Mouse (Mus musculus): ENCODE results near the gene 1190002N15Rik.
A peak's percentile ranks its signal among the peaks of the same experiment; 100 is the strongest.

The 1190002N15Rik gene

DNA sequence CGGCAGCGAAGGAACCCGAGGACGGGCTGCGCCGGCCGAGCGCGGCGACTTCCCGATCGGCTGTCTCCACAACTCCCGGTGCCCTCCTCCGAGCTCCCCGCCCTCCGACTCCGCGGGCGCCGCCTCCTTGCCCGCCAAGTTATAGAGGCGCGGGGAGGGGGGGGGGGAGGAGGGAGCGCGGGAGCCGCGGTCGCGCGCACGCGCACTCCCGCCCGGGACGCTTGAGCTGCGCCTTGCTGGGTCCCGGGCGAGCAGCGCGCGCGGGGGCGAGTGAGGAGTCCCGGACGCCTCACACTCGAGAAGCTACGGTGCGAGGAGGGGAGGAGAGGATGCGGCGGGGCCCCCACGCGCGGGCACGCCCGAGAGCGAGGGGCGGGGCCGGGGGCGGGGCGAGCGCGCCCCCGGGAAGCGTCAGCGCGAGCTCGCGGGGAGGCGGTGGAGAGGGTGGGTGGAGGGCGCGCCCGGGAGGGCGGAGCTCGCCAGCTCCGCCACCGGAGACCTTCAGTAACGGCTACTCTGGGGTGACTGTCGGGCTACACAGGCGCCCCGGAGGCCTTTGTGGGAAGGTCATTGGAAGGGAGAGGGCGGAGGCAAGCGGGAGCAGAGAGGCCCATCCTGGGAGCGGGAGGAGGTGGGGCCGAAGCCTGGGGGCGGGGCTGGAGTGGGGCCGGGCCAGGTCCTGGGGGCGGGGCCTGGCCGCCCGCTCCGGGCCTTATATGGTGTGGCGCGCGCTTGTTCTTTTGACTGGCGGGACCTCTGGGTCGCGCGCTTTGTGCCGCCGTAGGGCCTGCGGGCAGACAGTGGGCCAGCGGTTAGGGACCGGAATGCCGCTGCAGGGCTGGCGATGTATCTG lies at the start of gene 1190002N15Rik:
Gene 1190002N15Rik (minus strand): TSS at position 112 of the 853 bp plus-strand sequence.
- peak; percentile 87 for DNase-seq (ENCODE audit: low read depth, low spot score)

DNA sequence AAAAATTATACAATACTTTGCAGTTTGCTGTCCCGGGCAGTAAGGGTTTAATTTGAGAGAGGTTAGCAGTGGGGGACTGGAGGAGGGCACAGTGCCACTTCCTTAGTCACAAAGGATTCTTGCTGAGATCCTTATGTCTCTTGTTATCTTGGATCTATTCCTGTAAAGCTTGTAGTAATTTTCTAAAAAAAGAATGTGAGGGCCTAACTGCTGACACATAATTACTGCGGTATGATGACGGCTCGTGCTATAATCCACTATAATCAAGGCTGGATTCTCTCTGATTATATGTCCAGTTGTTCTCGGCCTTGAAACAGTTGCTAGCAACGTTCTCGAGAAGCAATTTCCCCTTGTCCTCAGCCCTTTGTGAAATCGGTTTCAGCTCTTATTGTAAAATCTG lies 44.4 kb upstream of the 1190002N15Rik start:
- no peak for DNase-seq (ENCODE audit: low read depth, low spot score)

DNA sequence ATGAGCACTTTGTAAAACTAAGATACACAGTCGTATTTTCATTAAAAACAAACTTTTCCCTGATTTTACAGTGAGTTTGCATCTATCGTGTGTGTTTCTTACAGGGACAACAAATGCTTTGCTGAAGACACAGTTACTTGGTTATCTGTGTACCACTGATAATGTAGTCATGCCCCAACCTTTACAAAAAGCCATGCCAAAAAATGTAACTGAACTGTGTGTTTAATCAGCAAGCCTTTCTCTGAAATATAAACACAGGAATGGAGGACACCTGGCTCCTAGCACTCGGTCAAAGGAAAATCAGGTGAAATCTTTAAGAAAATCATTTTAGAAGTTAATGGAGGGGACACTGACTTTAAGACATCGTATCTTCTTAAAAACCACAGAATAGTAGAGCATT lies 43.8 kb upstream of the 1190002N15Rik start:
- no peak for DNase-seq (ENCODE audit: low read depth, low spot score)

DNA sequence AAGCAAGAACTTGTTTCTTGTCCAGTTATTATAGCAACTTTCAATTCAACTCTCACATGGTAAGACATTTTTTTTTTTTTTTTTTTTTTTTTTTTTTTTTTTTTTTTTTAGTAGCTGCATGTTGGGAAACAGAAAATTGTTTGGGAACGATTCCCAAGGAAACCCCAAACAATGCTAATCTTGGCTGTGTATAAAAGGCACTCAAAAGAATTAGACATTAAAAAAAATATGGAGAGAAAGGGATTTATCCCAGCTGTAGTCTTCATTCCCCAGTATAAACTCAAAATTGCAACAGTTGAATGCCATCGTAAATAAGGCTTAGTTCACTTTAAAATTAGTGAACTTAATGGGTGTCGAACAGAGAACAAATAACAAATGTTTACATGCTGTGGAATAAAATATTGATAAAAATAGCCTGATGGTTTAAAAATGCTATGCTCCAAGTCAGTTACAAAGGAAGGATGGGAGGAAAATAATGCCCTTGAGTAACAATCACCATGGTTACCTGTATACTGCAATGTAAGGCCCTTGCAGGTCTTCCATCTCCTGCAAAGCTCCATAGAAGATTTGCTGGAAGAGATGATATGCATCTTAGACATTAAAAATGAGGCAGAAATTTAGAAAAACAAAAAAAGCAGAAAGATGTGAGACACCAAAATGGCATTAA lies 42.3 kb upstream of the 1190002N15Rik start:
- no peak for DNase-seq (ENCODE audit: low read depth, low spot score)

DNA sequence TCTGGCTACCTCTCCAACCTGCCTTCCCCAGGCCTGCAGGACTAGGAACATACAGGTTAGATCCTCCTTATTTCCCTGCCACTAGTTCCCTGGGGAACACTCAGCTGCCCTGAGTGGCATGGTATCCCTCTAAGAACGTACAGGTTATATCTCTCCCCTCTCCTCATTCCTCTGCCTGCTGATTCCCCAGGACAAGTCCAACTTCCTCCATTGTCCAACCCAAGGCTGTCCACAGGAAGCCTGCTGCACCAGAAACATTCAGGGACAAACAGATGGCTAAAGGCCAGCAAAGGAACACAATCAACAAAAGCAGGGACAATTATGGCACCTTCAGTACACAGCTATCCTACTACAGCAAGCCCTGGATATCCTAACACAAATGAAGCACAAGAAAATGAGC lies 33.9 kb upstream of the 1190002N15Rik start:
- no peak for DNase-seq (ENCODE audit: low read depth, low spot score)

DNA sequence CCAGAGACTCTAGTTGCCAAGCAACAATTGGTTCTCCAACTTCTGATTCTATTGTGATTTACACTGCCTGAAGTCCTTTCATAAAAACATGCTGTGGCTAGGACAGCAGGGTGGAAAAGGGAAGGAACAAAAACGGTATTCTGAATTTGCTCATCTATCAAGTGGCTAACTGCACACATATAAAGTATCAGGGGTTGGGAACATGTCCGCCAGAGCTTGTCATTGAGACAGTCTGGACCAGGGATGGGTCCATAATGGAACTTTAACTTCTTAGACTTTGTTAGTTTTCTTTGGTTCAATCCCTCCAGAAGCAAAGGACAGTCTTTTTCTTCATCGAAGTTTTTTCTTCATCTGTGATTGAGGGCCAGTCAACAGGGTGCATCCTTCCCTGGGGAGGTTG lies 30.5 kb upstream of the 1190002N15Rik start:
- no peak for DNase-seq (ENCODE audit: low read depth, low spot score)

DNA sequence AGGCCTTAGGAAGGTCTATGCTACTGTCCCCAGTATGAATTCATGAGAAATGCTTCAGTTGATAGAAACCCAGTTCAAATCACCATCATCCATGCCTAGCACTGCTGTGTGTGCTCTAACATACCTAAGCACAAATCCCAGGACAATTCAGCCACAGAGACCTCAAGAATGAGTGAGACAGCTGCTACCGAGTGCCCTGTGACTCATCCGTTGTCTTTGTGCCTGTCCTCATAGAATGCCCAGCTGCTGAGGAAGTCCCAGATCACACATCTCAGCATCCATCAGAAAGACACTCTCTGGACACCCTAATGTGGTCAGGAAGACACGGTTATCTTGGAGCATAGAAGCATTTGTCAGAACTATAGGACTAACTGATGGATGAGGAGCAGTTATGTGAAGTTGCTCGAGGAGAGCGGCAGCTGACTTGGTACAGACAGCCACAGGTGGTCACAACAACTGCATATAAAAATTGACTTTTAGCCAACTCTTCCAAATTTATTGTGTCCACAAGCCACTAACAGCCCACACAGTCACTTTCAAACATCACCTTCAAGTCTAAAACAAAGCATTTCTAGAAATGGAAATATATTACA lies 29.9 kb upstream of the 1190002N15Rik start:
- DNase-seq (ENCODE audit: low read depth, low spot score) = peak; percentile 1

DNA sequence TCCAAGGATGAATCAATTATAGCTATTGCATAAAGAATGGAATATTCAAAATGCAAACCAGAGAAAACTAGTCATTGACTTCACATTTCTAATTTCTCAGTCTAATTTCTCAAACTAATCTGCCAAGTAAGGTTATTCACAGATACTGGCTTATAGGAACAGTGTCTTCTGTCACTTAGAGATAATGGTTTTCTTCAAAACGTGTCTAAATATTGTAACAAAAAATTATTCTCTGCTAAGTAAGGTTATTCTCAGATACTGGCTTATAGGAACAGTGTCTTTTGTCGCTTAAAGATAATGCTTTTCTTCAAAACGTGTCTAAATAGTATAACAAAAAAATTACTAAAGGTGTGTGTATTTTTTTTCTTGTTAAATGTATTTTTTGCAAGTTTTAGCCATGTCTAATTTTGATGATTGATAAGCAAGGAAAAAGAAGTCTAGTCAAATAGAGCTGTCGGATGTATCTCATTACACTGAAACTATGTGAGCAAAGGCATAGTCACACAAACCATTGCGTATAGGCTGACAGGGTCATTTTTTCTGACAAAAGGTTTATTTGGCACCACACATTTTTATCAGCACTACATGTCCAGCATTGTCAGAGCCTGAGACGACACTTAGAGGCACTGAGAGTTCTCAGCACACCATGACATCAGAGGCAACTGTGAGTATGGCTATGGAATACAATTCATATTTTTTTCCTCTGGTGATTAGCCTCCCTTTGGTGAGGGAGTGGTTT lies 19.1 kb upstream of the 1190002N15Rik start:
- no peak for DNase-seq (ENCODE audit: low read depth, low spot score)

DNA sequence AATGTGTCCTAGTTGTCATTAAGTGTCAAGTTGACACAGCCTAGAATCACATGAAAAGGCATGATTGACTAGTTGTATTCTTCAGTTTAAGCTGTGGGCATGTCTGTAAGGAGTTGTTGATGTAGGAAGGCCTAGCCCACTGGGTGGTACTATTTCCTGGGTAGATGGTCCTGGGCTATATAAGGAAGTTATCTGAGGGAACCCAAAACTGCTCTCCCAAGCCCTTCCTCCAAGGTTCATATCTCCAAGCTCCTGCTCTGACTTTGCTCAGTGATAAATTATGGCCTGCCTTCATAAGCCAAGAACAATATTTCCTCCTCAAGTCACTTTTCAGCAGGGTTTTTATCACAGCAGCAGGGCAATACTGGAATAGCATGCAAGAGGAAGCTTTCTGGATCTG lies 18.4 kb upstream of the 1190002N15Rik start:
- DNase-seq (ENCODE audit: low read depth, low spot score) = no peak

DNA sequence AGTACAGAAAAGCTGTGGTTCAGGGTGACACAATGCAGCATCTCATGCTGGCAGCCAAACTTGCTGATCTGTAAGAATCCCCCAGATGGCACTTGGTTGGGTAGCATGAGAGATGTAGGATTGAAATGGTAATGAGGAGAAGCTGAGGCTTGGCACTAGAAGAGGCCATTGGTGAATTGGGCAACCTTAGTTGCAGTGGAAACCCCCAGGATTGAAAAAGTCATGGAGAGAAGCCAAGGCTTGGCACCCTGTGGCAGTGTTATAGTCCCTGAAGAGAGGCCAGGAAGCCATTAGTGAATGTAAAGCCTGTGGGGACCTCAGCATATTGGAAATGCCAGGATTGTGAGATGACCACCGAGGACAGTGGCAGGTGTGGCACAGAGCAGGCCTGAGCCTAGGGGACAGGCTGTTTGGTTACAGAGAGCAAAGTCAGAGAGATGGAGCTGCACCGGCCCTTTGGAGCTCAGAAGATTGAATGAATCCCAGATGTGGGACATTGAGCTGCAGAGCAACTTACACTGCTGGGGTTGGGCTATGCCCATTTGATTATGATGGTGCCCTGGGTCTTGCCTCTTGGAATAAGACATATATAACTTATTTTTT lies 12.7 kb upstream of the 1190002N15Rik start:
- DNase-seq (ENCODE audit: low read depth, low spot score) = no peak

DNA sequence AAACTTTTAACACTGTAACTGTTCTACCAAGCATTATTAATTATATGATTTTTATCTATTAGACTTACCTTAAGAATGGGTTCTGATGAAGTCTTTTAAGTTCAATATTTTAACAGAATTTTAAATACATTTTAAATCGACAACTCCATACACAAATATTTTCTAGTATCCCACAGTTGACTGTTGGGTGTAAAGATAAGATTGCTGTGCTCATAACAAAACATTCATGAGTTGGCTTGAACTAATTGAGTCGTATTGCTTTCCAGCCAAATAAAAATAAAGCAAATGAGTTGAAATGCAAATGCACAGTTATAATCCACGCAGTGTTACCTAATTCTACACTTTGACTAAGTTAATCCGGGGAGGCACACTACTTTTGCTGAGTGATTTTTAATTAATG lies 6.0 kb upstream of the 1190002N15Rik start:
- DNase-seq (ENCODE audit: low read depth, low spot score) = no peak

DNA sequence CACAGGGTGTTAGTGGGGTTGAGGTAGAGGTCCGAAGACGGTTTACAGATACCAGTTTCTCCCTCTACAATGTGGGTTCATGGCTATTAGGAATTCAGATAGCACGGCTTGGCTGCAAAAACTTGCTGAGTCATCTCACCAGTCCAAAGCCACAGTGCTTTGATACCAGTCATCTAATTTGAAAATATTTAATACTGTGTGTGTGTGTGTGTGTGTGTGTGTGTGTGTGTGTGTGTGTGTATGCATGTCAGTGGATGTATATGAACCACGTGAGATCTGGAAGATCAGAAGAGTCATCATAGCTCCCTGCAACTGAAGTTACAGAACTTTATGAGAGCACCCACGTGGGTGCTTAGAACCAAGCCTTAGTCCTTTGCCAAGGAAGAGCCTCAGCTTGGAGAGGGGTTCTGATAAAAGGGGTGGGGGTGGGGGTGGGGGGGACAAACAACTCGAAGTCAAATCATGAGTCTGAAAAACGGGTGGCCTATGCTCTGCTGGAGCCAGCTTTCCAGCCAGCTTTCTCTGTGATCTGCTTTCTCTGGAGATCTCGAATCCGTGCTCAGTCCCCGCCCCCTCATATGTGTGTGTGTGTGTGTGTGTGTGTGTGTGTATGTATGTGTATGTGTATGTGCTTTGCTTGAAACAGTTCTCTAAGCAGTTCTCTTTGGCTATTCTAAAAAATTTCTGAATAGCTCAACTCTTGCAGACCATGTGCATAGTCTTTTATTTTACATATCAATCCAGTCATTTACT lies 2.6 kb upstream of the 1190002N15Rik start:
- DNase-seq (ENCODE audit: low read depth, low spot score) = no peak

DNA sequence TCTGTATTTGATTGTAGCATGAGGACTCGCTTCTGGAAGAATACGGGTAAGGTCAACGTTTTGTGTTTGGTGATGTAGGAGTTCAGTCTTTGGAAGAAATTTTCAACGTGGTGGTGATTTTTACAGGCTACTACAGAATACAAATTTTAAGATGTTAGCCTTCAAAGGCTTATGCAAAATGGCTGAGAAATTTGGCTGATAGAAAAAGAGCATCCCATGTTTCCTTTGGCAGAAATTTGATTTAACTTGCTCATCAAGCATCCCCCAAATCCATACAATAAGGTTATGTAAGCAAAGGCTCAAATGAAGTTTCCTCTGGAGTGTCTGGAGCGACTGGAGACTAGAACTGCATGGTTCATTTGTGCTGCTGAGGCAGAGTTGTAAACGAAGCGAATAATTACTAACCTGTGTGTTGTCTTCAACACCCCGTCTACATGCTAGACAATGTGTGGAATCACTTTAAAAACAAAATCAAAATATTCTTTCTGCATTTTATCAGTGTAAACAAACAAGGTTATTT lies 1.5 kb upstream of the 1190002N15Rik start:
- no peak for DNase-seq (ENCODE audit: low read depth, low spot score)

DNA sequence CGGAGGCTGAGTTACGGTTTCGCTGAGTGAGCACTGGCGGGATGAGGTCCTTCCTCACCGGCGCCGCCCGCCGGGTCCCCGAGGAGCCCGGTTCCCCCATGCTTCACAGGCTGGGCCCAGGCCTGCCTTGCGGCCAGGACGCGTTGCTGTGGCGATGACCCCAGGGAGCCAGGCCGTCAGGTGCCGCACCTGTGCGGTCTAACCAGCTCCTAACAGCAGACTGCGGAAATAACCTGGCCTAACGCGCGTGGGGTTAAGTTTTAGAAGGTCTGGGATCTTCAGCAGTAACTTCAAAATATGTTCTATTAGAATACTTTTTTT lies 902 bp upstream of the 1190002N15Rik start:
- DNase-seq (ENCODE audit: low read depth, low spot score) = no peak

DNA sequence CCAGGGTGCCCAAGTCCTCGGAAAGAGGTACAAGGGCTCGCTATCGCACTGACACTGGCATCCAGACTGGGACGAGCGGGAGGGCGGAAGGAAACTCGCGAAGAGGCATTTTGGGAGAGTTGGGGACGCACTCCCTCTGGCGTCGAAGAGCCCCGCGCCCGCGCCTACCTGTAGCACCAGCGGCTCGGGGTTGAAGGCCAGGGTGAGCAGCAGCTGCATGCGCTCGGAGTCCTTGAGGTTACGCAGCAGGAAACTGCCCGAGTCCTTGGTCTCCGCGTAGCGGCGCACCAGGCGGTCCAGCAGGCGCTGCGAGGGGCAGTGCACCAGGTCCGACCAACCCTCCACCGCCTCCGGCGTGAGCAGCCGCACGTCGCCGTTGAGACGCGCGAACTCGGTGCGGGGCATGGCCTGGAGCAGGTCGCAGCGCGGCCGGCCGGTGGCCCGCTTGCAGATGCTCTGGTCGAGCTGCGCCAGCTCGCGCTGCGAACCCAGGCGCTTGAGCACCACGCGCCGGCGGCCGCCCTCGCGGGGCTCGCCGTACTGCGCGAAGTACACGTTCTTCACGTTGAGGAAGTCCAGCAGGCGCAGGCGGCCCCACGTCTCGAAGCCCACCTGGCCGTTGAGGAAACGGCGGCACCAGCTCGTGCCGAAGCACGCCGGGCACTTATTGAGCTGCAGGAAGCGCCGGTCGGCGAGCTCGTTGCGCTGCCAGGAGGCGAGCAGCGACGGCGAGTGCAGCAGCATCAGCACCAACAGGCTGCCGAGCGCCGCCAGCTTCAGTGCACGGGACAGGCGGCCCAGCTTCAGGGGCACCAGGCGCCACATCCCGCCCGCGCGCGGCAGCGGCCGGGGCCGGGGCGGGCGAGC lies 597 bp downstream of the 1190002N15Rik start:
- DNase-seq (ENCODE audit: low read depth, low spot score) = peak; percentile 49

DNA sequence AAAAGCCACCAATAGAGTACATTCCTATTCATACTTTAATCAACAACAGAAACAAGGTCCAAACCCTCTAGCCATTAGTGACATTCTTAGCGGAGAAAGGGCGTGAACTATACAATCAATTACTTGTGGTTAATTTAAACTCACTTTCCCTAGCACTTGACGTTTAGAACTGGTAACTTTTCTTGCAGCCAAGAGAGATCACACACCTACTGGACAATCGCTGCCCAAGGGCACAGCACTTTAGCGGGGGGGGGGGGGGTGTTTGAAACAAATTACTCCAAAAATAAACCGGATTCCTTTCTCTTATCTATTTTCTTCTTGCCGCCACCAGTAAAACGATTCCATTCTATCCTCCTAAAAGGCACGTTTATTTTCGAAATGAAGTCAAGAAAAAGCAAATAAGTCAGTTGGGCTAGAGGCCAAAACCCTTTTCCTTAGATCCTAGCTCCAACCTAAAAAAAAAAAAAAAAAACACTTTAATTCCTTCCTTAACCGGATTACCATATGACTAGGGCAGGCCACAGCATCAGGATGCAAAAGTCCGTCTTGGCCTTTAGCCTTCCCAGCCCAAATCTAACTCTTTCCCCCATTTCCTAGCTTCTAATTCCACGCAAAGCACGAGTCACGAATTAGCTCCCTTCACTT lies 1.5 kb downstream of the 1190002N15Rik start:
- DNase-seq (ENCODE audit: low read depth, low spot score) = no peak

DNA sequence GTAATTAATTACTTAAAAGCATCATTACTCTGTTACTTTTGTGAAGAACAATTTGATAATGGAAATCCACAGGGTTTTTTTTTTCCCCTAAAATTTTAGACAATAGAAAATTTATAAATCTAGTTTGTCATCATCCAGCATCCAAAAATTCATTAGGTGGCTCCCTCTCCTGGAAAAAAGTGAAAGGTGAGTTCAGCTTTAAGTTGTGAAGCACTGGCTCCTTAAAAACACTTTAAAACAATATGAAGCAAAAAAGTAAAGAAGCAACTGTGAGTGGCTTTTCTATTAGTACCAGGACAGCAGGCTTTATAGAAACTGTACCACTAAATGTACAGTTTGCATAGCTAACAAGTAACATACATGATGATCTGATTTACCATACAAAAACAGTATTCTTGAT lies 3.1 kb downstream of the 1190002N15Rik start:
- no peak for DNase-seq (ENCODE audit: low read depth, low spot score)

DNA sequence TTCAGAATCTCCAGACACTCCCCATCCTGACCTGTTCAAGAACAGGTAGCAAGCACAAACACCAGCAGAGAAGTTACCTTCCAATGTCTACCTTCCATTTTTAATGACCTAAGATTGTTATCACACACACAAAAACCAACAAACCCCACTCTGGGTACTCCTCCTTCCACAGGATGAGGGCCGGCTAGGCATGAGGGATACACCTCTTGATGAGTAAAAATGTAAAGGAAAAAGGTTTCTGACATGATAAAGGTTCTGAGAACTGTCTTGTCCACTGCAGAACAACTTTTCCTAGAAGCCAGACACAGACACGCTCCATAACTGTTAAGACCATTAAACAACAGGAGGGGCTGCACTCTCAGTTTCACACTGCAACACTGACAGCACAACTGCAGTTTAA lies 3.7 kb downstream of the 1190002N15Rik start:
- no peak for DNase-seq (ENCODE audit: low read depth, low spot score)

DNA sequence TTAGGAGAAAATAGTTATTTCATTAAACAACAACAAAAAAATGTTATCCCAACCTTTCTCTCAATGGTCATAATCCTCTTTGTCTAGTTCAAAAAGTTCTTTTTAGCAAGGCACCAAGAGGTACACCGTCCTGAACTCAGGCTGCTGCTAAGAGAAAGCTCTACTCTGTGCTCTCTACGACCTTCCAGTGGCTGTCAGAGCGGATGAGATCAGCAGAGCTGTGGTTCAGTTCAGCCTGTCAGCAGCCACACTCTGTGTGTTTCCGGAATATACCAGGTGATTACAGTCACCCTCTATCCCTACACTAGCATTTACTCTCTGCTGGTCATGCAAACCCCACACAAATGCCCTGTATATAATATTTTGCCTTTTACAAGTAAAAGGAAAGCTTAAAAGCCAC lies 4.2 kb downstream of the 1190002N15Rik start:
- no peak for DNase-seq (ENCODE audit: low read depth, low spot score)
